Mouse (Mus musculus): Measurements from ENCODE around the gene Enc1.

GRCm38 (mm10) chr13:97240279-97240964, 483 bp upstream of the Enc1 start:
- no peak for TF ChIP-seq TAL1 (IDR thresholded peaks at IDR 0.05; ENCODE audit: low read length)
- TF ChIP-seq GATA1 (IDR thresholded peaks at IDR 0.05; ENCODE audit: low read length), result no peak
